Mouse (Mus musculus) c-Kit-positive CD71-negative TER-119-negative erythroid progenitor cells, embryonic 14.5 days (primary cell): ENCODE data around the gene Gm18596.
"Not testable (repeated sequence)": the region's sequence is repeated elsewhere in the genome, so short reads cannot be mapped to it uniquely, and the experiment has no call there.

Source experiments
- DNase-seq: peaks from one replicate; pipeline ENCODE4 v3.0.0-alpha.2; 2013; ENCODE audit warnings: low read depth

The Gm18596 gene

GRCm38 (mm10) chr10:77711157-77711556 lies 31.3 kb downstream of the Gm18596 start, which contains the start of gene Gm10024:
Gm10024 (plus strand) TSS chr10:77711457.
- not testable (repeated sequence) for DNase-seq

- no peak for DNase-seq
These were observed 32.6 kb downstream of the Gm18596 start for GRCm38 (mm10) chr10:77709831-77710230.

- no peak for DNase-seq
These were observed 36.1 kb downstream of the Gm18596 start, which contains the start of gene Gm10272 for GRCm38 (mm10) chr10:77706326-77706725. Gm10272 (plus strand) TSS chr10:77706626.

GRCm38 (mm10) chr10:77697133-77697532 lies 45.3 kb downstream of the Gm18596 start, which contains the start of gene Gm9508:
Gm9508 (minus strand) TSS chr10:77697233.
- DNase-seq: no peak
